Mouse (Mus musculus): Measurements from ENCODE around the gene Slc24a3. TPM values are rescaled to one million over a fixed set of nuclear protein-coding genes. Genes with fewer than 3 reads are reported as not detected.
A peak's percentile ranks its signal among the peaks of the same experiment; 100 is the strongest.

Gene Slc24a3
- polyA plus RNA-seq, 1 experiment from 2014 or later: 21.5 TPM

DNA sequence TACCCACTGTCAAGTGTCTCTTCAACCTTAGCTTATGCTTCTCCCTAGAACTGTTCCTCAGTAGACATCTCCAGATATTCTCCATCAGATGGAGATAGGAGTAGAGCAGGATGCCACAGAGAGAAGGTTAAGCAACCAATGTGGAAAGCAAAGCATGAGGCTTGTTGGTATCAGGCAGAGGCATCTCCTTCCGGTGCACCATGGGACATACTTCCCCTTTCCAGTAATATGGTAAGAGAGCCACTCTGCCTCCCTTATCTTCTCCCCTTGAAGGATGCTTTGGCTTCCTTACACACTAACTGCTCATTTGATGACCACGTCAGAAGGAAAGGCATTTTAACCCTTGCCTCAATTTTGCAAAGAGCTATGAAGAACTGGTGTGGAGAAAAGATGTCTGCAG is 21.3 kb downstream of the Slc24a3 start:
- H3K27ac ChIP-seq: no peak overlapping the region
- no peaks in the 10 kb centered on the region for H3K4me1 ChIP-seq (replicated peaks; ENCODE audit: control insufficient read depth, insufficient read depth, low read length)
- no peaks in the 10 kb centered on the region for H3K9me3 ChIP-seq (ENCODE audit: control insufficient read depth, low read length)
- H3K4me3 ChIP-seq (replicated peaks; ENCODE audit: low read length): no peak overlapping the region
- no peaks in the 10 kb centered on the region for H3K27me3 ChIP-seq (ENCODE audit: control insufficient read depth, insufficient read depth, low read length)
- H3K36me3 ChIP-seq (replicated peaks; ENCODE audit: control insufficient read depth, insufficient read depth): no peaks in the 10 kb centered on the region
- no peak for ATAC-seq (ENCODE audit: low FRiP score)
- WGBS: 78% methylated on average over 2 of the region's 2 CpGs
- H3K9ac ChIP-seq: no peak overlapping the region
- no peak overlapping the region for H3K4me2 ChIP-seq (replicated peaks)
- no peak for DNase-seq (ENCODE audit: low spot score)

DNA sequence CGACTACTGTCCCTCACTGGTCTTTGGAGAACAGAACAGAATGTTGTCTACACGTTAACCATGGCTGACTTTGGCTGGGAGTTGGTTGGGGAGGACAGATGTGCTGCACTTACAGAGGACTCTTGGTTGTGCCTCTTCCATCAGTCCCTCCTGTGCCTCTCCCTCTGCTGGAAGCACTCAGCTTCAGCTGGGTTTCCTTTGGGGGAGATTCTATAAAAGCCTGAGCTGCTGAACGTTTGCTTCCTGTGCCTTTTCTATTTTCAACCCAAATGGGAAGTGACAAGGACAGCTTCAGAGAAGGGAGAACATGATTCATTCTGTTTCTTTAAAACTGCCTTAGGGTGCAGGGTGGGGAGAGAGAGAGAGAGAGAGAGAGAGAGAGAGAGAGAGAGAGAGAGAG is 28.5 kb downstream of the Slc24a3 start:
- WGBS: 72% methylated on average over 3 of the region's 3 CpGs
- no peak for ATAC-seq (ENCODE audit: low FRiP score)
- no peak overlapping the region for H3K4me3 ChIP-seq (replicated peaks; ENCODE audit: low read length)
- H3K4me2 ChIP-seq (replicated peaks): no peak overlapping the region
- H3K9me3 ChIP-seq (ENCODE audit: control insufficient read depth, low read length): no peaks in the 10 kb centered on the region
- no peak overlapping the region for H3K9ac ChIP-seq
- H3K4me1 ChIP-seq (replicated peaks; ENCODE audit: control insufficient read depth, insufficient read depth, low read length): no peaks in the 10 kb centered on the region
- DNase-seq (ENCODE audit: low spot score): no peak
- no peaks in the 10 kb centered on the region for H3K36me3 ChIP-seq (replicated peaks; ENCODE audit: control insufficient read depth, insufficient read depth)
- no peak overlapping the region for H3K27ac ChIP-seq
- no peaks in the 10 kb centered on the region for H3K27me3 ChIP-seq (ENCODE audit: control insufficient read depth, insufficient read depth, low read length)

DNA sequence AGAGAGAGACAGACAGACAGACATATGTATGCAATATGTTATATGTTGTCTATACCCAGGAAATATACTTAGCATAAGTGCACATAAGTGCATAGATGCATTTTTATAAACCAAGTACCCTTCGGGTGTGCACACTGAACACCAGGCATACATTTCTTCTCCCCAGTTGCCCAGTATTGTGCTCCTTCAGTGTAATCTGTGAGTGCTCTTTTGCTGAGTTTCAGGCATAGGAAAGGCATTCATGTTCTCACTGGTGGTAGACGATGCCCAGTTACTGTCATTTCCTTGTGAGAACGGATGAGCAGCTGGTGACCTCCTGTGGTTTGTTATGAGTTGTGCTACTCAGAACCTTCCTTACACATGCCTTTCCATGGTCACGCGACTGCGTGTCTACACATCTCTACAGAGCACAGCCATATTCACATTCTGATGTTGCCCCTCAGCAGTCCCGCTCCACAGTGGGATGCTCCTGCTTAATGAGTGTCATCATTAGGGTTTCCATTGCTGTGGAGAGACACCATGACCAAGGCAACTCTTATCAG is 29.0 kb downstream of the Slc24a3 start:
- ATAC-seq (ENCODE audit: low FRiP score): no peak
- WGBS: 88% methylated on average over 7 of the region's 7 CpGs
- H3K4me3 ChIP-seq (replicated peaks; ENCODE audit: low read length): no peak overlapping the region
- no peak overlapping the region for H3K27ac ChIP-seq
- H3K9ac ChIP-seq: no peak overlapping the region
- DNase-seq (ENCODE audit: low spot score): no peak
- no peaks in the 10 kb centered on the region for H3K27me3 ChIP-seq (ENCODE audit: control insufficient read depth, insufficient read depth, low read length)
- H3K4me1 ChIP-seq (replicated peaks; ENCODE audit: control insufficient read depth, insufficient read depth, low read length): no peaks in the 10 kb centered on the region
- no peaks in the 10 kb centered on the region for H3K36me3 ChIP-seq (replicated peaks; ENCODE audit: control insufficient read depth, insufficient read depth)
- no peak overlapping the region for H3K4me2 ChIP-seq (replicated peaks)
- H3K9me3 ChIP-seq (ENCODE audit: control insufficient read depth, low read length): no peaks in the 10 kb centered on the region

- Histone ChIP-seq H3K36me3 (replicated peaks; ENCODE audit: control insufficient read depth, insufficient read depth) (no peaks in the 10 kb centered on the region), H3K9ac (no peak overlapping the region), H3K4me2 (replicated peaks) (no peak overlapping the region), H3K4me1 (replicated peaks; ENCODE audit: control insufficient read depth, insufficient read depth, low read length) (no peaks in the 10 kb centered on the region), H3K4me3 (replicated peaks; ENCODE audit: low read length) (no peak overlapping the region), H3K9me3 (ENCODE audit: control insufficient read depth, low read length) (no peaks in the 10 kb centered on the region), H3K27me3 (ENCODE audit: control insufficient read depth, insufficient read depth, low read length) (no peaks in the 10 kb centered on the region), H3K27ac (no peak overlapping the region)
- WGBS: 98% methylated on average over 4 of the region's 4 CpGs
- 0 out of 2 replicates have a peak, but pooled peaks have one; percentile 14 for ATAC-seq (ENCODE audit: low FRiP score)
- no peak for DNase-seq (ENCODE audit: low spot score)
These were observed 29.5 kb downstream of the Slc24a3 start for GRCm38 (mm10) chr2:145197076-145197475.

DNA sequence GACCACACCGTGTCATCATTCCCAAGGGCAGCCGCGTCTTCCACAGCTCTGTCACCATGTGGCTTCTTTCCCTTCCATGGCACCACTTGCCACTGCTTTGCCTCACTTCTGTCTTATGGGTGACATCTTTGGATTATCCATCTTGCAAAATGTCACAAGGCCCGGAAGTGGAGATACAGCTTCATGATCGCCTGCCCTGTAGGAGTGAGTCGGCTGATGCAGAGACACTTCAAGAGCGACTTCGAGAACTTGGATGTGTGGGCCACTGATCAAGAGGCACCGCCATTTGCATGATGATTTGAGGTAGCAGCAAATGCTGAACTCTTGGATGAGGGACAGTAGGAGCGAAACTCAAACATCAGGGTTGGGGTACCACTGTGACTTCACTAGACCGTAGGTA is 46.0 kb downstream of the Slc24a3 start:
- ATAC-seq (ENCODE audit: low FRiP score) (no peak), DNase-seq (ENCODE audit: low spot score) (no peak)
- Histone ChIP-seq H3K4me2 (replicated peaks) (no peak overlapping the region), H3K9me3 (ENCODE audit: control insufficient read depth, low read length) (no peaks in the 10 kb centered on the region), H3K27me3 (ENCODE audit: control insufficient read depth, insufficient read depth, low read length) (no peaks in the 10 kb centered on the region), H3K4me3 (replicated peaks; ENCODE audit: low read length) (no peak overlapping the region), H3K9ac (no peak overlapping the region), H3K27ac (no peak overlapping the region), H3K4me1 (replicated peaks; ENCODE audit: control insufficient read depth, insufficient read depth, low read length) (no peaks in the 10 kb centered on the region), H3K36me3 (replicated peaks; ENCODE audit: control insufficient read depth, insufficient read depth) (no peaks in the 10 kb centered on the region)
- 97% methylated on average over 11 of the region's 11 CpGs for WGBS

DNA sequence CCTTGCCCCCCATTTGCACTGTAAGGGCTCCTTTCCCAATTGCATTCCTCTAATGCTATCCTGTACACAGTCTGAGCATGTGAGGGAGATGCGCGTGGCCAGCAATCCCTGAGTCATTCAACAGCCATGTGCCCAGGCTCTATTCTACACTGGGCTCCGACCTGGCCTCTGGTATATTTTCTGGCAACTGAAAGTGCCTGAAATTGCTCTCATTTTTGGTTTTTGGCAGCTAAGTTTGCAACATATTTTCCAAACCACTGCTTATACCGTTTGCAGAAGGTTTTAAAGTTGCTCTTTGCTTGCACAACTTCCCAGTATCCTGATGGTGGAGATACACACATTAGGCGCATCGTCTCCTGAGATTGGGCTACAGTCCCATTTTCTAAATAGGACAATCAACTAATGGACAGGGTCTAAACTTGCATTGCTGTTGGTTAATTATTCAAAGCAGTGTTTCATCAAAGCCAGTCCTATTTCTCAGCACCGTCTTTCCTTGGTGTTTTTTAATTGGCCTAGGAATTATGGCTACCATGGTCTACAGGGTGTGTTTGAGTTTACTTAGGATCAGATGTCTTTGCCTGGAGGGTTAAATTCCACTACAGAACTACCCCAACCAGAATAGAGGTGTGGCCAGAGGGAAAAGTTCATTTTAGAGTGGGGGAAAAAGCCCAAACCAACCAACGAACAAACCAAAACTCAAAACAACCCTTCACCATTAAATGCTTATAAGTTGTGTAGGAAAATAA is 46.7 kb downstream of the Slc24a3 start:
- H3K36me3 ChIP-seq (replicated peaks; ENCODE audit: control insufficient read depth, insufficient read depth): no peaks in the 10 kb centered on the region
- ATAC-seq (ENCODE audit: low FRiP score) (no peak), DNase-seq (ENCODE audit: low spot score) (no peak)
- WGBS: 92% methylated on average over 8 of the region's 8 CpGs
- no peak overlapping the region for H3K4me2 ChIP-seq (replicated peaks)
- no peak overlapping the region for H3K4me3 ChIP-seq (replicated peaks; ENCODE audit: low read length)
- H3K27me3 ChIP-seq (ENCODE audit: control insufficient read depth, insufficient read depth, low read length): no peaks in the 10 kb centered on the region
- no peak overlapping the region for H3K27ac ChIP-seq
- no peak overlapping the region for H3K9ac ChIP-seq
- no peaks in the 10 kb centered on the region for H3K4me1 ChIP-seq (replicated peaks; ENCODE audit: control insufficient read depth, insufficient read depth, low read length)
- H3K9me3 ChIP-seq (ENCODE audit: control insufficient read depth, low read length): no peaks in the 10 kb centered on the region

- Histone ChIP-seq H3K9ac (no peak overlapping the region), H3K36me3 (replicated peaks; ENCODE audit: control insufficient read depth, insufficient read depth) (no peaks in the 10 kb centered on the region), H3K9me3 (ENCODE audit: control insufficient read depth, low read length) (no peaks in the 10 kb centered on the region), H3K27me3 (ENCODE audit: control insufficient read depth, insufficient read depth, low read length) (no peaks in the 10 kb centered on the region), H3K4me3 (replicated peaks; ENCODE audit: low read length) (no peak overlapping the region), H3K4me1 (replicated peaks; ENCODE audit: control insufficient read depth, insufficient read depth, low read length) (no peaks in the 10 kb centered on the region), H3K27ac (no peak overlapping the region), H3K4me2 (replicated peaks) (no peak overlapping the region)
- DNase-seq (ENCODE audit: low spot score) (no peak), ATAC-seq (ENCODE audit: low FRiP score) (no peak)
- 86% methylated on average over 2 of the region's 2 CpGs for WGBS
These were observed 49.0 kb downstream of the Slc24a3 start for GRCm38 (mm10) chr2:145216580-145216979.

DNA sequence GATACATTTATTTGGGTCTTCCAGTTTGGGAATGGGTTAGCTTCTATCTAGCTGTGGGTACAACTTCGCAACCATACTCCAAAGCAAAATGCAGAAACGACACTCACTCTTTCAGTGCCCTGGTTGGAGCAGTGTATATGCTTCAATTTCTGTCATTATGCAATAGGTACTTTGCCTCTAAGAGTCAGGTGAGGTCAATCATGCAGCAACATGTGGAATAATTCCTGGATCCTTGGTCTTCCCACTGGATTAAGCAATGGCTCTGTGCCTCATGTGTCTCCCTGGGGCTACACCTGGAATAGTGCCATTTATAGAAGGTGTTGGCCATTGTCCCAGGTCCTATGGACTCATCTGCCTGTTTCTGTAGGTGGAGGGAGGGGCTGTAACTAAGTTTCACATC is 49.9 kb downstream of the Slc24a3 start:
- DNase-seq (ENCODE audit: low spot score): no peak
- 97% methylated on average over 2 of the region's 2 CpGs for WGBS
- Histone ChIP-seq H3K9ac (no peak overlapping the region), H3K36me3 (replicated peaks; ENCODE audit: control insufficient read depth, insufficient read depth) (no peaks in the 10 kb centered on the region), H3K4me3 (replicated peaks; ENCODE audit: low read length) (no peak overlapping the region), H3K4me1 (replicated peaks; ENCODE audit: control insufficient read depth, insufficient read depth, low read length) (no peaks in the 10 kb centered on the region), H3K9me3 (ENCODE audit: control insufficient read depth, low read length) (no peaks in the 10 kb centered on the region), H3K4me2 (replicated peaks) (no peak overlapping the region), H3K27ac (no peak overlapping the region), H3K27me3 (ENCODE audit: control insufficient read depth, insufficient read depth, low read length) (no peaks in the 10 kb centered on the region)
- no peak for ATAC-seq (ENCODE audit: low FRiP score)

DNA sequence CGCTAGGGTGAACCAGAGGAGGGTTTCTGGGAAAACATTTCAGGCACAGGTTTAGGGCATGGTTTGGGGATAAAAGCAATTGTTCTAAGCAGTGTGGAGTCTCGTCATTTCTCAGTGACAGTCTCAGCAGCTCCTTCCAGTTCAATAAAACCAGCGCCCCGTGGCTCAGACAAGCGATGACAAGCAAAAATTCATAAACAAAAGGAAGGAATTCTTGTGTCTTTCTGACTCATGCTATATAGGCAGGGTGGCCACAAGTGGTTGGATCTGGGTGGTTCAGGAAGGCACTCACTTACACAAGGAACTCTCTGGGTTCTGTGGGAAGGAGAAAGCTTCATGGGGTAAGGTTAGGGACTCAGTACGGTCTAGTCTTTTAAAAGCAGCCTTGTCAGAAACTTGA is 51.7 kb downstream of the Slc24a3 start:
- WGBS: 76% methylated on average over 6 of the region's 6 CpGs
- no peaks in the 10 kb centered on the region for H3K9me3 ChIP-seq (ENCODE audit: control insufficient read depth, low read length)
- H3K36me3 ChIP-seq (replicated peaks; ENCODE audit: control insufficient read depth, insufficient read depth): no peaks in the 10 kb centered on the region
- no peak overlapping the region for H3K9ac ChIP-seq
- DNase-seq (ENCODE audit: low spot score) (no peak), ATAC-seq (ENCODE audit: low FRiP score) (no peak)
- H3K27me3 ChIP-seq (ENCODE audit: control insufficient read depth, insufficient read depth, low read length): no peaks in the 10 kb centered on the region
- H3K27ac ChIP-seq: no peak overlapping the region
- H3K4me1 ChIP-seq (replicated peaks; ENCODE audit: control insufficient read depth, insufficient read depth, low read length): no peaks in the 10 kb centered on the region
- no peak overlapping the region for H3K4me2 ChIP-seq (replicated peaks)
- H3K4me3 ChIP-seq (replicated peaks; ENCODE audit: low read length): no peak overlapping the region

GRCm38 (mm10) chr2:145223646-145224045 is 56.1 kb downstream of the Slc24a3 start:
- Histone ChIP-seq H3K9me3 (ENCODE audit: control insufficient read depth, low read length) (no peaks in the 10 kb centered on the region), H3K4me1 (replicated peaks; ENCODE audit: control insufficient read depth, insufficient read depth, low read length) (no peaks in the 10 kb centered on the region), H3K27me3 (ENCODE audit: control insufficient read depth, insufficient read depth, low read length) (no peaks in the 10 kb centered on the region), H3K27ac (no peak overlapping the region), H3K4me3 (replicated peaks; ENCODE audit: low read length) (no peak overlapping the region), H3K9ac (no peak overlapping the region), H3K4me2 (replicated peaks) (no peak overlapping the region), H3K36me3 (replicated peaks; ENCODE audit: control insufficient read depth, insufficient read depth) (no peaks in the 10 kb centered on the region)
- ATAC-seq (ENCODE audit: low FRiP score) (no peak), DNase-seq (ENCODE audit: low spot score) (no peak)
- 92% methylated on average over 4 of the region's 4 CpGs for WGBS
